Mouse (Mus musculus): Measurements from ENCODE around the gene Tfrc.

The Tfrc gene

DNA sequence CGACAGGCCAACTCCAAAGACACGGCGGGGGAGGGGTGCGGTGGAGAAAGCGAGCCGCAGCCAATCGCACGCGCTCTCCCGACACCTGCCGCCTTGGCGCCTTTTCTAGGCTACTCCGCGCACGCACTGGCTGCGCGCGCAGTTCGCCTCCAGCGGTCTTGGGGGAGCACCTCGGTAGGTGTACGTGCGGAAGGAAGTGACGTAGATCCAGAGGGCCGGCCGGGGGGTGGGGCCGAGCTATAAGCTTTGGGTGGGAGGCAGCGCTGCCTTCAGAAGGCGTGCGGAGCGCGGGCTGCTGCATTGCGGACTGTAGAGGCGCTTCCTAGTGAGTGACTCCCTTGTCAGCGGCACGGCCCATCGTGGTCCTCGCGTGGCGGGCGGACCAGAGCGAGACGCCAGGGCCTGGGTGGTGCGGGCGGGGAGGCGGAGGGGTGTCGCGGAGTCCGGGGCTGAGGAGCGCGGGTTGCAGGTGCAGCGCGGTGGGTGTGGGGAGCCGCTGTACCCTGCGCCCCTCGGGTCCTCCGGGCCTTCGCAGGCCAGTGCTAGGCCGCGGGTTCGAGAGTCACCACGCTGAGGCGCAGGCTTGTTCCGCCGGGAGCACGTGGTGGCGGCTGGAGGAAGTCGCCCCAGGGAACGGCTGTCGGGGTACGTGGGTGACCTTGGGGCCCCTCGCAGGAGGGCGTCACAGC lies at the start of gene Tfrc:
Tfrc (plus strand) TSS at position 209 of the 689 bp plus-strand sequence.
- peak; percentile 98 for ATAC-seq (ENCODE audit: low TSS enrichment)

DNA sequence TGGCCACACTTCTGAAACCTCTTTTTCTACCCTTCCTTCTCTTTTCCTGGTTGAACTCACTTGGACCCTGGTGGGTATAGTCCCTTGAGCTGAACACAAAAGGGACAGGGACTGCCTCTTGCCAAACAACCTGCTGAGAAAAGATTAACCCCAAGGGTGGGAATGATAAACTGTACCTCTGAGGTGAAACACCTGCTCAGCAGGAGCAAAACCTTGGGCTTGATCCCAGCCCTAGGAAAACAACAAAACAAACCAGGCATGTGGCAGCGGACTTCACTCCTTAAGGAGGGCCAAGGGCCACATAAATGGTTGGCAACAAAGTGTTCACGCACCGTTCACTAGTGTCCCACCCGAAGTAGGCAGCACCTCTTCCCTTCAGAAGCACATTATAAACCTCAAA lies 49.2 kb upstream of the Tfrc start:
- no peak for ATAC-seq (ENCODE audit: low TSS enrichment)

DNA sequence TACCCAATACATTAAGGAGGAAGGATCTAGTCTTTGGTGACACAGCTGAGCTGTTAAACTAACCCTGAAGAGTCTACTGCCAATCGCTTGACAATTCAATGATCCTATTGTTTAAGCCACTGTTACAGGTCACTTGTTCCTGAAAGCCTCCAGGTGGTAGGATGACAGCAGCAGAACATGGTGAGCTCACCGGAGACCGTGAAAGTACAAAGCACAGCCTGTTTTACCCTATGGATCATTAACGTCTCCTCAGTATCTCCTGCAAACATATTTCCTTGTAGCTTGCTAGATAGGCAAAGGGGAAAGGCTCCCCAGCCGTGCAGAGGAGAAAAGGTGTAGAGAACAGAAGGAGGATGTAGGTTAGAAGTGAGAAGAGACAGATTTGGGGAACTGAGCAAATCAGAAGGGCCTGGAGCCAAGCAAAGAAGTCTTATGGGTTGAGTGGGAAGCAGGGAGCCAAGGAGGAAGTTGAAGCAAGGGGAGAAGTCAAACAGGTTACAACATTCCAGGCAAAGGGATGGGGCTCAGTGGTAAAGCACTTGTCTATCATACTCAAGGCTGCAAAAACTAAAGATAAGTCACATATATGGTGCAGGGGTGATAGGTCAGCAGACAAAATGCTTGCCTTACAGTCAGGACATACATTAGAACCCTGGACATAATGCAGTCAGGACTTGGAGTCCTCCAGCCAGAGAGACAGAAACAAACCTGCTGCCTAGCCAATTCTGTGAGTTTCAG lies 45.5 kb upstream of the Tfrc start:
- ATAC-seq (ENCODE audit: low TSS enrichment): no peak

DNA sequence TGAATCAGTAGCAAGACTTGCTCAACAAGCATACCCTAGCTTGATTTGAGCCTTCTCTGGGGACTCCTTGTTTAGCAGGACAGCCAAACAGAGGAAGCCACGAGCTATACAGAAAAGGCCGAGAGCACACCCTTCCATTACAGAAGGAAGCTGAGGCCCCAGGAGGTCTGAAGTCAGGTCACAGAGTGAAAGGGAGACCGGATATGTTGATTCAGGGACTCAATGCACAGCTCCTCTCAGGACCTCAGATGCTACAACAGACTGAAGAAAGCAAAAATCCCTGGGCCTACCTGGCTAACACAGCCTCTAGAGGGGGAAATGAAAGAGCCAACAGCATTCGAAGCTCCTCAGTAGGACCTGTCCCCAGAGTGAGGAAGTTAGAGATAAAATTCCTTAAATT lies 41.4 kb upstream of the Tfrc start:
- no peak for ATAC-seq (ENCODE audit: low TSS enrichment)

DNA sequence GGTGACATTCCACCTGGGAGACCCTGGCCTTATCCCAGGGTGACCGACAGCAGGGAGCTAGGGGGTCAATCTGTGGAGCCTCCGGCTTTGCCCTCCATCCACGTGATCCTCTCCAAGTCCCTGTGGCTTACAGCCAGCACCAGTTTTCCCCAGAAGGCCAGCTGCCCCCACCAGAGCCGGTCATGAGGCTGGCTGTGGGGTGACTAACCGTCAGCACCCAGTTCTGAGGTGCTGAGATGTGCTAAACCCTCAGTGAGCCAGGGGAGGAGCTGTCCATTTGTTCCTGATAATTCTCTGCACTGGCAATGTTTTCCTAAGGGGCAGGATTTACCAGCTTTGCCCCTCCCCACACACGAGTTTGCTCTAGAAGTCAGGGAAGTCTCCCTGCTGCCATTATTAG lies 40.3 kb upstream of the Tfrc start:
- no peak for ATAC-seq (ENCODE audit: low TSS enrichment)

DNA sequence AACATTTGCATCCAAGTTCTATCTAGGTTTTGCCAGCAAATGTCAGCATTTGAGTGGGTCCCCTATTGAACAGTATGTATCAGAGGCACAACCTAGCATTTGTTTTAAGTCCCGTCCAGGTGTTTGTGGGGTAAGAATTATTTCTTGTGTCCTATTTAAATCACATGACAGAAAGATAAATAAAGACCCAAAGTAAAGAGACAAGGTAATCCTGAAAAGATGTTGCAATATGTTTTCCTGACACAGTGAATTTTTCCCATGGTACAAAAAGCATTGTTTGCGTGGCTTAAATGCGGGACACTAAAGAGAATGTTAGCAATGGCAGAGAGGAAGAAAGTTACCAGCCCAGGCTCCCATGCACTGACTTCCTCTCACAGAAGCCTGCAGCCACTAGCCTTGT lies 38.7 kb upstream of the Tfrc start:
- no peak for ATAC-seq (ENCODE audit: low TSS enrichment)

DNA sequence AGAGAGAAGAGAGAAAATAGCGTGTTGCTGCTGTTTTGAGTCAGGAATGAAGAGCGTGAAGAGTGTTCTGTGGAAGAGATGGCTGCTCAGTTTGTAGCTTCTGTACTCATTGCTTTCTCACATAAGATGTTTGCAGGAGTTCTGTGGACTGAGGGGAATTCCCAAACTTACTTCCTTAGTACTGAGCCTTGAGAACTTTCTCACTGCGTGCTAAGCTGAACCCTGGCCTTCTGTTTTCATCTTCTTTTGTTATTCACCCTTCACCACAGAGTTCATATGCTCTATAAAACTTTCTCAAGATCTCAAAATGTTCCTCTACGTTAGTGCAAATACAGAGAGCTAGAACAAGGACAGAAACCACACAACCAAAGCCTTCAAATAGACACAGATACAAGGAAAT lies 36.2 kb upstream of the Tfrc start:
- ATAC-seq (ENCODE audit: low TSS enrichment): no peak

DNA sequence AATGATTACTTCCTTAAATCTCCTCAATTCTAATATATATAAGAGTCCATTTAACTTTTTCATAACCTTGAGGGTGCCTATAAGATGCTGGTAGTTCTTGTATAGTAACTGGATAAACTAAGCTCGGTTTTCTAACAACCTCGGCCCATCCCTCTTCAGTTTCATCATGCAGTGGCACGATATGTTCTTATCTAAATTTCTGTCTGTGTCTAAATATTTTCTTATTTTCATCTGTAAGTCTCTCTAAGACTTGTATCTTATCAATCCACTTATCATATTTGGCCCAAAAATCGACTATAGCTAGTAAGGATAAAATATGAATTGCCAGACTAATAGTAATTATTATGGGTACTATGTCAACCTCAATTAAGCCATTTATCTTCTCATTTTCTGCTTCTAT lies 22.2 kb upstream of the Tfrc start:
- ATAC-seq (ENCODE audit: low TSS enrichment): no peak

DNA sequence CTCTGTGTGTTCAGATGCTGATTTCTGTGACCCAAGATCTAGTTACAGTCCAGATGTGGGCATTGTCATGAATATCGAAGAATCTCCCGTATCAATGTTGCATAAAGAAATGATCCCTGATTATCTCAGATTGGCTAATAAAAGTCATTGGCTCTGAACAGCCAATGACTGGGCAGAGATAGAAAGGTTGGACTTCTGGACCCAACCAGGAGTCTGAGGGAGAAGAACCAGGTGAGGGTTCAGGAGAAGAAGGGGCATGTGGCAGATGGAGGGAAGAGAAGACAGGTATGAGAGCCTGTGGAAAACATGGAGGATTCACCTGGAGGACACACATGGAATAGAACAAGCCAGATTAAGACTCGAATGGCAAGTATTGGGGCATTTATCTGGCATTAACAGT lies 20.2 kb upstream of the Tfrc start:
- no peak for ATAC-seq (ENCODE audit: low TSS enrichment)

DNA sequence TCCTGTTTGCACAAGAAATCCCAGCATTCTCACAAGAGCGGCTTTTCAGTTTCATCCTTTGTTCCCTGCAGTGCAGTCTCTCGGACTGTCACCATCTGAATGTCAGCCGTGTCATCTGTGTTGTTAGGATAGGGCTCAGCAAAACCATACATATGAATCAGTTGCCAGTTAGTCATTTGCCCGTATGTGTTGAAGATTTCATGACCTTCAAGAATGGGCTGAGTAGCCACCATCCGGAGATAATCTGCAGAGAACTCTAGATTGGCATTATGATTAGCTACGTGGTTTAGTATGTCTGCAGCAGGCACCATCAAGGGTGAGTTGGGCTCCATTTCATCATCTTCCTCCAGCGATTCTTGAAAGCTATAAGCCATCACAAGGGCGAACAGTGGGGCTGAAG lies 17.2 kb upstream of the Tfrc start:
- no peak for ATAC-seq (ENCODE audit: low TSS enrichment)

DNA sequence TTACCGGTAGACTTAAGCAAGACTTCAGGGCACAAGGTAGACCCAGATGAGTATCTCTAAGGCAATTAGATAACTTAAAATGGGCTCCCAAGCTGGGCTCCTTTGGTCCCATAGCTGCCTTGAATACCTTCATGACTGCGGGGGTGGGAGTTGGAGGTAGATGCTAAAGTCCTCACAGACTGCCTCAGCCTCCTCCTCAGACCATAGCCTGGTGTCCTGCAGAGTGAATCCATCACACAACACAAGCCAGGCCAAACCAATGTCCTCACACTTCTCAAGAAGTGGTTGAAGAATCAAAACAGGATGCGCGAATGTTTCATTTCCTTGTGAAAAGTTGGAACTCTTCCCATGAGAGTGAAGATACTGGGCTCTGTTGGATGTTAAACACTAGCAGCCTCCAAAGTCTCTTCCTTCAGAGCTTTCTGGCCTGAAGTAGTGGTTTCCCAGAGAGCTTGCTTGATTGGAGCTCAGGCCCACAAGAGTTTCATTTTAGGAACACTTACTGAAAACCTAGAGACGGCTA lies 15.4 kb upstream of the Tfrc start:
- ATAC-seq (ENCODE audit: low TSS enrichment): no peak

DNA sequence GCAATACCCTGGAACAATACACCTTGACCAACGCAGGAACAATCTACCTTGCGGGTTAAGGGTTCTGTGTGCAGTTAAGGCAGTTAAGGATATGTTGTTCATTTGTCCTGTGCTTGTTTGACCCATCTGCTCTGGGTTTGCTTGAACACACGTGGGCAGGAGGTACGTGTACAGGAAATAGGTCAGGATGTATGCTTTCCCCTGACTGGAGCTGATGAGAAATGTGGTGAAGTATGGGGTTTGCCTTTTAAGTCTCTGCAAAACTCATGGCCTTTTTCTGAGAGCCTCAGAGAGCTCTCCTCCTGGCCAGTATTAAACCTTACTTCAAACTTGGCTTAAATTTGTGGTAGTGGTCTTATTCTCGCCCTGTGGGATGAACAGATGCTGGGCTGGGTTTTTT lies 14.8 kb upstream of the Tfrc start:
- ATAC-seq (ENCODE audit: low TSS enrichment): no peak

DNA sequence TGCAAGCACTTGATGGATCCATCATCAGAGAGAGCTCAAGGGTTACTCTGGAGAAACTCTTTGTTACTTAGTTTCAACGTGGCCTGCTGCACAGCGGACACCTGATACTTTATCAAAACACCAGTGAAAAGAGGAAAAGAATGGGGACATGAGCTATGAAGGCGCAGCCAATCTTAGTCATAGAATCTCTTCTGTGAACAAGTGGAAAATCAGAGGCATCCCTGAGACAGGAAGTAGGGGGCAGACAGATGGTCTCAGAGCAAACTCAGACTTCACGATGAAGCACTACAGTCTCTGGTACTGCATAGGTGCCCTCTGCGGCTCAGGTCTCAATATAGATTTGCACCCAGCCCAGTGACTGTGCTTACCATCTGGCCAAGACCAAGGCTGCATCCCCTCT lies 14.0 kb upstream of the Tfrc start:
- ATAC-seq (ENCODE audit: low TSS enrichment): no peak

DNA sequence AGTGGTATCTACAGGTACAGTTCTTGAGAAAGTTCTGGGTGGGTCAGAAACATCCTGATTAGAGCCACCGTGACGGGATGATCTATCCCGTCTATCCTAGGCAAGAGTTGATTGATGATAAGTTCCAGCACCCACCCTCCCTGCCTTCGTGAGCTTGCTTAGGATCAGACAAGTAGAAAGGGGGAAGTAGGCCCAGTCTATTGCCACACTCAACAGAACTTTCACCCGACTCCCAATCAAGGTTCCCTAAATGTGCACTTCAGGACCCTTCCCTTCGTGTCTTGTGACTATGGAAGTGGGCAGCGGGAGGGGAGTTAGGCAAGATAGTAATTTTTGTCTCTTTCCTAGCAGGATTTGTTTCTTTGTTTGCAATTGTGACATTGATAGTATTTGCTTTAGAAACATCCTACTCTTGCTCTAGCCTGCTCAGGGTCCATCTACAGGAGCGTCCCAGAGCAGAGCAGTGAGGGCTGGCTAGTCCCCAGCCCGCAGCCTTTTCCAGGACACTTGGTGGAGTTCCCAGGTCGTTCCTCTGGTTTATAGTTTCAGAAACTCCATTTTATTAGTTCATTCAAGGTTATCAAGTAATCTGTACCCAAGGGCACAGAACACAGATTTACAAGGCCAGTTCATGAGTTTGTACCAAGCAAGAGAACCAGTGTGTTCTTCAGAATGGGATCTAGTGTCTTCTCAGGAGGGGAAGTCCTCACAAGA lies 13.4 kb upstream of the Tfrc start:
- no peak for ATAC-seq (ENCODE audit: low TSS enrichment)

DNA sequence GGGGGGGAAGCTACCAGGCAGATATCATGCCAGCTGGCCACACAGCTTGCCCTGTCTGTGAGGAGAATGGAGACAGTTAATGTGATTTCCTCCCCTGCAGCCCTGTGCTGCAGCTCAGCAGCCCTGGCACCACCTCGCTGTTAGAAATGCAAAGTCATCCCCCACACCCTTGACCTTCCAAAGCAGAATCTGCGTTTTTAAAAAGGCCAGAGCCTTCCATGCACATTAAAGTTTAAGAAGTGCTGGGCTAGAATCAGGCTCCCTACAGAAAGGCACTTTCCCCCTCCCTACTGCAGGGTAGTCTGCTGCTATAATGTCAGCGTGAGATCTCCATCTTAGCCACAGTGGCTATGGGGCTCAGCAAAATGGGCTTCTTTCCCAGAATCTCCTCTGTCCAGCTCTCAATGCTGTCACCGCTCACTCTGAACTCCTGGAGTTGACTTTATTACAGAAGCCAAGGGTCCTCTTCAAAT lies 10.8 kb upstream of the Tfrc start:
- ATAC-seq (ENCODE audit: low TSS enrichment): peak; percentile 34; the same call in 1 of the 2 replicates

DNA sequence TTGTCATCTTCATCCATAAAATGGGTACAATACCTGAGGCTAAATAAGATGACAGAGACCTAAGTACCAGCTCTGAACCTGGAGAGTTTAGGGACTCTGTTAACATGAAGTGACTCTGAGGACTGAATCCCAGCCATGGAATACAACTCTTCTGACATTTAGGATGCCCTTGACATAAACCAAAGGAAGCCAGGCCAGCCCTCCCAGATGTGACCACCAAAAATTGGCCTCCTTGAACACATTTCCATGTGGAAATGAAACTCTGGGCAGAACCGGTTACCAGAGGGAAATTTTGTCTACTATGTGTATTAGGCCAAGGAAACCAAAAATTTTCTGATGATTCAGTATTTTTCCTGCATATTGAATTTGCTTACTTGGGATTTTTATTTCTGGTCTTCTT lies 9.6 kb upstream of the Tfrc start:
- no peak for ATAC-seq (ENCODE audit: low TSS enrichment)

DNA sequence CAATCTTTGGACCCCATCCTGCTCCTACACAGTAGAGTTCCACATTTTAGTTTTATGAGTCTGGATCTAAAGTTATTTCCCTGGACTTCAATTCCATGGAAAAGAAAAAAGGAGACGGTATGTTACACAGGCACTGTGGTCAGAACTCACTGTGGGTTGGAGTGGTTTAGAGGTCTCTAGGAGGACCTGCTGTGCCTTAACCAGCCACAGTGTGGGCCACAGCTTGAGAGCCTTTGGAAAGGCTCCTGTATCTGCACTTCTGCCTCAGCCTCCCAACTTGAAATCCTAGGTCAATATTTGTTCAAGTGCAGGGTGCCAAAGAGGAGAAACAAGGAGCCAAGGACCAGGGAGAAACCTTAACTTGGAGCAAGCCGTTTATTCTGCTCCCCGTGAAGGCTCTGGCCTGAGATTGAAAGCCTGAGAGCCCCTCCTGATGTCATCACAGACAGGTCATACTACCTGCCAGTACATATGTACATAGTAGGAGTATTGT lies 6.5 kb upstream of the Tfrc start:
- no peak for ATAC-seq (ENCODE audit: low TSS enrichment)

DNA sequence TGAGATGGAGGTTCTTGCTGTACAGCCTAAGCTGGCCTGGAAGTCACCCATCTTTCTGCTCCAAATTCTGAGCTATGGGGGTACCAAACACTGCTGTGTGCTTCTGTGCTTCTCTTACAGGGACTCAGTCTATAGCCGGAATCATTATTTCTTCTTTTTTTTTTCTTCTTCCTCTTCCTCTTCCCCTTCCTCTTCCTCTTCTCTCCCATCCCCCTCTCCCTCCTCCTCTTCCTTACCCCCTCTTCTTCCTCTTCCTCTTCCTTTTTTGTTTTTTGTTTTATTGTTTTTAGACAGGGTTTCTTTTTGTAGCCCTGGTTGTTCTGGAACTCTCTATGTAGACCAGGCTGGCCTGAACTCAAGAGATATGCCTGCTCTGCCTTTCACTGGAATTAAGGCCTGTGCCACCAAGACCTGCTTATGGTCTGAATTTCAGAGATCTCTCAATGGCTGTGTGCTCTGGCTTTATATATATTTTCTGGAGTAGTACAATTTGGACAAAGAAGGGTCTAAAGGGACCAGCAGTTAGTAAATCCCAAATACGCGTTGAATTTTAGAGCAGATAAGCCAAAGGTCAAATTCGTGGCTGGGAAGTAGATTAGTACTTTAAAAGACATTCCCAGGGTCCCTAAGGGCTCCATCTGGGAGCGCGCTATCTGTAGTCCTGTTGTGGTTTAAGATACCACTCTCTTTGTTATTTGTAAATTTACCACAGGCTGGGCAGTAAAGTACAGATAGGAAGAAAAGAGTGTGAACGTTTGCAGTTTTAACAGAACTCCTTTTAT lies 967 bp upstream of the Tfrc start:
- ATAC-seq (ENCODE audit: low TSS enrichment): no peak

DNA sequence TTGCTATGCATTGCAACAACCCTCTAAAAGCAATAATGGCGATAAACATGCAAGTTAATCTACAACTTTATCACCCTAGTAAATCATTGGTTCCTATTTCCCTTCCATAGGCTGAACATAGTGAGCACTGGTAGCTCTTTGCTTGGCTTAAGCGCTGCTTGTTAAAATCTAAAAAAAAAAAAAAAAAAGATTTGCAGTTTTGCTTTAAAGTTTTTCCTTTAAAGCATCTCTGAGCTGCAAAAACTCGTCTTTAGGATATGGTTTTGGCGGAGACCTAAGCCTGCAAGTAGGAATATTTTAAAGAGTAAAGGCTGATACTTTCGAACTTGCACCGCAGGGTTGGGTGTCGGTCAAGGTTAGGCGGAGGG lies 392 bp upstream of the Tfrc start:
- no peak for ATAC-seq (ENCODE audit: low TSS enrichment)

DNA sequence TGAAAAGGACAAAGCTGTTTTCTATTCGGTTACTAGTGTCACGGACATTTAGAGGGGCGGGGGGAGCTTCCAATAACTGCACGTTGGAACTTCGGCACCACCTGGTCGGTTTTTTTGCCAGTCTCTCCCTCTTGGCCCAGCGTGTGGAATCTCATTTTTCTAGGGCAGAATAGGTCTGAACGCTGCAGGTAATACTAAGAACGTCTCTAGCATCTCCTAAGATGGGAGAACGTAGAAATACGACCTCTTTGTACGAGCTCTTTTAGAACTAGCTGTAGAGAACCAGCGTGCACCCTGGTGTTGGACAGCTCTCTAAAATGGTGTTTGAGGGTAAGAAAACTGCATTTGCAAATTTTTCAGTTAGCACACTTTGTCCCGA lies 670 bp downstream of the Tfrc start:
- ATAC-seq (ENCODE audit: low TSS enrichment): 0 out of 2 replicates have a peak, but pooled peaks have one; percentile 6

DNA sequence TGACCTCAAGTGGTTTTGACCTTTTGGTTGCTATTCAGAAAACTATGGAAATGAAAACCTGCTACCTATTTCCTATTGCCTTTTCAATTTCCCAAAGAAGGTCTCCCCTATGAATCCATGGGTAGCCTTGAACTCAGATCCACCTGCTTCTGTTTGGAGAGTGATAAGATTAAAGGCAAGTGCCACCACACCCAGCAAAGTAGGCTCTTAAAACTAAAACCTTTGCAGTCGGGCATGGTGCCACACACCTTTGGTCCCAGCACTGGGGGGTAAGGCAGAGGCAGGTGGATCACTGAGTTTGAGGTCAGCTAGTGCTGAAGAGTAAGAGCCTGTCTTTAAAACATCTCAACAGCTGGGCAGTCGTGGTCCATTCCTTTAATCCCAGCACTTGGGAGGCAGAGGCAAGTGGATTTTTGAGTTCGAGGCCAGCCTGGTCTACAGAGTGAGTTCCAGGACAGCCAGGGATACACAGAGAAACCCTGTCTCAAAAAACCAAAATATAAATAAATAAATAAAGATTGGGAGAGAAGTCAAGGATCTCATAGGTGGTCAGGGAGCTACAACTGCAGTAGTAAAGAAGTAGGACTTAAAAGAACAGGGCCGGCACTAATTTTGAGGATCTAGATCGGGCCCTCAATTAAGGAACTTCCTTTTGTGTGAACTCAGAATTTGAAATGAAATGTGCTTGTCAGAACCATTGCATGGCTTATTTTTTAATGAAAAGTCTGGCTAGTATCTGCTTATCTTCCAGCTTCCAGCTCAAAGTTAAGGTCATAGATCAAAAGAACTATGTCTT lies 1.9 kb downstream of the Tfrc start:
- no peak for ATAC-seq (ENCODE audit: low TSS enrichment)
